Mouse (Mus musculus): Measurements from ENCODE around the gene Exoc6.

The Exoc6 gene

GRCm38 (mm10) chr19:37574802-37575201 lies 24.6 kb downstream of the Exoc6 start:
- DNase-seq (ENCODE audit: low read depth, low spot score): no peak

- DNase-seq (ENCODE audit: low read depth, low spot score): no peak
Measured at GRCm38 (mm10) chr19:37579607-37580006, 29.4 kb downstream of the Exoc6 start.

- DNase-seq (ENCODE audit: low read depth, low spot score): no peak
Measured at GRCm38 (mm10) chr19:37580438-37580837, 30.2 kb downstream of the Exoc6 start.

GRCm38 (mm10) chr19:37585210-37585609 lies 35.0 kb downstream of the Exoc6 start:
- DNase-seq (ENCODE audit: low read depth, low spot score): no peak

GRCm38 (mm10) chr19:37585684-37586083 lies 35.5 kb downstream of the Exoc6 start:
- no peak for DNase-seq (ENCODE audit: low read depth, low spot score)

- DNase-seq (ENCODE audit: low read depth, low spot score): no peak
Measured at GRCm38 (mm10) chr19:37590544-37590943, 40.3 kb downstream of the Exoc6 start.

GRCm38 (mm10) chr19:37601968-37602848 lies 52.0 kb downstream of the Exoc6 start:
- DNase-seq (ENCODE audit: low read depth, low spot score): peak; percentile 49

- no peak for DNase-seq (ENCODE audit: low read depth, low spot score)
Measured at GRCm38 (mm10) chr19:37609991-37610390, 59.8 kb downstream of the Exoc6 start.

- DNase-seq (ENCODE audit: low read depth, low spot score): no peak
Measured at GRCm38 (mm10) chr19:37612893-37613292, 62.7 kb downstream of the Exoc6 start.

GRCm38 (mm10) chr19:37615039-37615630 lies 64.9 kb downstream of the Exoc6 start:
- no peak for DNase-seq (ENCODE audit: low read depth, low spot score)

GRCm38 (mm10) chr19:37647994-37648393 lies 97.8 kb downstream of the Exoc6 start:
- no peak for DNase-seq (ENCODE audit: low read depth, low spot score)

- DNase-seq (ENCODE audit: low read depth, low spot score): no peak
Measured at GRCm38 (mm10) chr19:37650526-37650925, 100.3 kb downstream of the Exoc6 start.

- DNase-seq (ENCODE audit: low read depth, low spot score): no peak
Measured at GRCm38 (mm10) chr19:37654012-37654411, 103.8 kb downstream of the Exoc6 start.

GRCm38 (mm10) chr19:37656441-37656840 lies 106.2 kb downstream of the Exoc6 start:
- DNase-seq (ENCODE audit: low read depth, low spot score): no peak

GRCm38 (mm10) chr19:37665256-37665655 lies 115.0 kb downstream of the Exoc6 start:
- DNase-seq (ENCODE audit: low read depth, low spot score): no peak

- peak; percentile 51 for DNase-seq (ENCODE audit: low read depth, low spot score)
Measured at GRCm38 (mm10) chr19:37667855-37668594, 117.8 kb downstream of the Exoc6 start.

- no peak for DNase-seq (ENCODE audit: low read depth, low spot score)
Measured at GRCm38 (mm10) chr19:37668657-37669056, 118.4 kb downstream of the Exoc6 start.

- DNase-seq (ENCODE audit: low read depth, low spot score): no peak
Measured at GRCm38 (mm10) chr19:37669486-37669885, 119.3 kb downstream of the Exoc6 start.

GRCm38 (mm10) chr19:37673393-37673792 lies 123.2 kb downstream of the Exoc6 start:
- no peak for DNase-seq (ENCODE audit: low read depth, low spot score)

- DNase-seq (ENCODE audit: low read depth, low spot score): no peak
Measured at GRCm38 (mm10) chr19:37685281-37685680, 135.1 kb downstream of the Exoc6 start, which contains the start of gene Cyp26c1. Gene Cyp26c1, plus strand, starts transcription at chr19:37685581.

GRCm38 (mm10) chr19:37686347-37686746 lies 136.1 kb downstream of the Exoc6 start:
- DNase-seq (ENCODE audit: low read depth, low spot score): no peak
